Mouse (Mus musculus) stomach, embryonic 15.5 days (tissue): ENCODE results near the gene Metap1. TPM values are rescaled to one million over a fixed set of nuclear protein-coding genes. Genes with fewer than 3 reads are reported as not detected.
"Not testable (repeated sequence)": the region's sequence is repeated elsewhere in the genome, so short reads cannot be mapped to it uniquely, and the experiment has no call there.

Experiments used
- ATAC-seq: fragments of 200-750 bp; cut with Nextera tagmentation; 2 replicates; pipeline ENCODE4 v1.8.0; 2017; ENCODE audit warnings: low read depth, moderate number of reproducible peaks, moderate TSS enrichment; ENCODE audit not compliant: insufficient read depth, low FRiP score
- H3K27ac ChIP-seq: fragments of 300-500 bp; sonication (generic); 2 replicates; pipeline ENCODE4 v1.5.1; 2015; ENCODE audit warnings: mild to moderate bottlenecking, inconsistent platforms
- H3K27me3 ChIP-seq: fragments of 300-500 bp; sonication (generic); replicated peaks from 2 replicates; pipeline ENCODE4 v1.6.1; 2015; ENCODE audit warnings: inconsistent platforms
- H3K36me3 ChIP-seq: fragments of 300-500 bp; sonication (generic); 2 replicates; pipeline ENCODE4 v1.6.1; 2015; ENCODE audit warnings: inconsistent platforms
- H3K4me1 ChIP-seq: fragments of 300-500 bp; sonication (generic); 2 replicates; pipeline ENCODE4 v1.6.1; 2015; ENCODE audit warnings: inconsistent platforms
- H3K4me2 ChIP-seq: fragments of 300-500 bp; sonication (generic); 2 replicates; pipeline ENCODE4 v1.6.1; 2015; ENCODE audit warnings: mild to moderate bottlenecking, inconsistent platforms
- H3K4me3 ChIP-seq: fragments of 300-500 bp; sonication (generic); replicated peaks from 2 replicates; pipeline ENCODE4 v1.5.1; 2015; ENCODE audit warnings: inconsistent platforms
- H3K9ac ChIP-seq: fragments of 300-500 bp; sonication (generic); 2 replicates; pipeline ENCODE4 v1.6.1; 2015; ENCODE audit warnings: inconsistent platforms
- H3K9me3 ChIP-seq: fragments of 300-500 bp; sonication (generic); 2 replicates; pipeline ENCODE4 v1.6.1; 2016; ENCODE audit warnings: inconsistent platforms
- WGBS: fragments of 180-500 bp; shearing (Covaris S2); methylation state at CpG from one replicate; pipeline ENCODE4 v1.1.7; 2015; 5-methylcytosine and 5-hydroxymethylcytosine counted together
- polyA plus RNA-seq: library from polyadenylated mRNA; unstranded; fragments of >200 nt; fragmentation: Nextera tagmentation; extraction: Ambion mirVana; gene quantifications from 2 replicates; pipeline ENCODE4 v1.2.1, GENCODE M21; 2015

The Metap1 gene
- polyA plus RNA-seq, 1 experiment from 2014 or later: 46.1 TPM

- Histone ChIP-seq H3K27ac (no peak overlapping the region), H3K4me3 (no peak overlapping the region), H3K9me3 (no peaks in the 10 kb centered on the region), H3K36me3 (no peaks in the 10 kb centered on the region), H3K4me1 (no peaks in the 10 kb centered on the region), H3K27me3 (no peaks in the 10 kb centered on the region), H3K4me2 (no peak overlapping the region), H3K9ac (no peak overlapping the region)
- no peak for ATAC-seq
- 76% methylated on average over 11 of the region's 11 CpGs for WGBS
Measured at GRCm38 (mm10) chr3:138495166-138496145, 6.1 kb upstream of the Metap1 start.

GRCm38 (mm10) chr3:138494565-138494964 is 5.2 kb upstream of the Metap1 start:
- Histone ChIP-seq H3K27me3 (no peaks in the 10 kb centered on the region), H3K27ac (no peak overlapping the region), H3K9me3 (no peaks in the 10 kb centered on the region), H3K4me2 (no peak overlapping the region), H3K4me3 (no peak overlapping the region), H3K9ac (no peak overlapping the region), H3K4me1 (no peaks in the 10 kb centered on the region), H3K36me3 (no peaks in the 10 kb centered on the region)
- 24% methylated on average over 1 of the region's 1 CpGs for WGBS
- no peak for ATAC-seq

GRCm38 (mm10) chr3:138493668-138494067 is 4.4 kb upstream of the Metap1 start:
- H3K4me2 ChIP-seq: no peak overlapping the region
- 73% methylated on average over 3 of the region's 3 CpGs for WGBS
- H3K9me3 ChIP-seq: no peaks in the 10 kb centered on the region
- H3K9ac ChIP-seq: no peak overlapping the region
- no peak overlapping the region for H3K27ac ChIP-seq
- H3K4me1 ChIP-seq: no peaks in the 10 kb centered on the region
- ATAC-seq: no peak
- H3K27me3 ChIP-seq: no peaks in the 10 kb centered on the region
- H3K4me3 ChIP-seq: no peak overlapping the region
- H3K36me3 ChIP-seq: no peaks in the 10 kb centered on the region

- no peak for ATAC-seq
- H3K9ac ChIP-seq: peak overlapping the region; percentile 46; the same call in 1 of the 2 replicates
Measured at GRCm38 (mm10) chr3:138490034-138490337, 671 bp upstream of the Metap1 start.

GRCm38 (mm10) chr3:138488584-138489326 is 560 bp downstream of the Metap1 start:
- H3K36me3 ChIP-seq: peaks cover 13% of the 10 kb centered on the region; the same call in 1 of the 2 replicates
- H3K27me3 ChIP-seq: no peaks in the 10 kb centered on the region
- ATAC-seq: peak; percentile 63
- peak overlapping the region; percentile 65 for H3K4me2 ChIP-seq
- peak overlapping the region; percentile 82 for H3K27ac ChIP-seq
- peak overlapping the region; percentile 62 for H3K4me3 ChIP-seq
- H3K4me1 ChIP-seq: no peaks in the 10 kb centered on the region
- peak overlapping the region; percentile 76 for H3K9ac ChIP-seq
- no peaks in the 10 kb centered on the region for H3K9me3 ChIP-seq
- under 1% methylated on average over 61 of the region's 61 CpGs for WGBS

More at GRCm38 (mm10) chr3:138490034-138490337, 671 bp upstream of the Metap1 start:
- no peaks in the 10 kb centered on the region for H3K9me3 ChIP-seq
- H3K27me3 ChIP-seq: no peaks in the 10 kb centered on the region
- H3K36me3 ChIP-seq: 0 out of 2 replicates have a peak, but pooled peaks cover 5% of the 10 kb centered on the region
- peak overlapping the region; percentile 55 for H3K4me2 ChIP-seq
- peak overlapping the region; percentile 59; the same call in 1 of the 2 replicates for H3K27ac ChIP-seq
- 16% methylated on average over 6 of the region's 6 CpGs for WGBS
- peak overlapping the region; percentile 62 for H3K4me3 ChIP-seq
- H3K4me1 ChIP-seq: no peaks in the 10 kb centered on the region

- Histone ChIP-seq H3K4me1 (0 out of 2 replicates have a peak, but pooled peaks cover 3% of the 10 kb centered on the region), H3K36me3 (peaks cover 19% of the 10 kb centered on the region; the same call in 1 of the 2 replicates), H3K4me3 (no peak overlapping the region), H3K9ac (no peak overlapping the region), H3K4me2 (no peak overlapping the region), H3K27ac (no peak overlapping the region), H3K27me3 (no peaks in the 10 kb centered on the region), H3K9me3 (no peaks in the 10 kb centered on the region)
- 59% methylated on average over 2 of the region's 2 CpGs for WGBS
- no peak for ATAC-seq
Measured at GRCm38 (mm10) chr3:138483240-138483639, 6.1 kb downstream of the Metap1 start.

- H3K36me3 ChIP-seq: peaks cover 17% of the 10 kb centered on the region; the same call in 1 of the 2 replicates
- H3K27me3 ChIP-seq: no peaks in the 10 kb centered on the region
- H3K4me2 ChIP-seq: no peak overlapping the region
- H3K4me1 ChIP-seq: 0 out of 2 replicates have a peak, but pooled peaks cover 3% of the 10 kb centered on the region
- H3K9me3 ChIP-seq: no peaks in the 10 kb centered on the region
- H3K27ac ChIP-seq: no peak overlapping the region
- WGBS: 65% methylated on average over 14 of the region's 14 CpGs
- no peak overlapping the region for H3K4me3 ChIP-seq
- no peak for ATAC-seq
- H3K9ac ChIP-seq: no peak overlapping the region
Measured at GRCm38 (mm10) chr3:138481526-138482284, 7.6 kb downstream of the Metap1 start.

- no peaks in the 10 kb centered on the region for H3K9me3 ChIP-seq
- WGBS: 94% methylated on average over 8 of the region's 8 CpGs
- ATAC-seq: no peak
- H3K4me1 ChIP-seq: 0 out of 2 replicates have a peak, but pooled peaks cover 3% of the 10 kb centered on the region
- H3K36me3 ChIP-seq: peaks cover 9% of the 10 kb centered on the region; the same call in 1 of the 2 replicates
- H3K27ac ChIP-seq: no peak overlapping the region
- no peak overlapping the region for H3K4me3 ChIP-seq
- no peaks in the 10 kb centered on the region for H3K27me3 ChIP-seq
- H3K4me2 ChIP-seq: no peak overlapping the region
- H3K9ac ChIP-seq: no peak overlapping the region
Measured at GRCm38 (mm10) chr3:138479489-138479888, 9.8 kb downstream of the Metap1 start.

- Histone ChIP-seq H3K27me3 (no peaks in the 10 kb centered on the region), H3K36me3 (peaks cover 33% of the 10 kb centered on the region), H3K9me3 (no peaks in the 10 kb centered on the region), H3K4me3 (no peak overlapping the region), H3K9ac (no peak overlapping the region), H3K4me1 (no peaks in the 10 kb centered on the region), H3K4me2 (no peak overlapping the region), H3K27ac (no peak overlapping the region)
- ATAC-seq: no peak
- WGBS: 88% methylated on average over 3 of the region's 3 CpGs
Measured at GRCm38 (mm10) chr3:138471066-138471465, 18.2 kb downstream of the Metap1 start.

GRCm38 (mm10) chr3:138466656-138467055 is 22.7 kb downstream of the Metap1 start:
- not testable (repeated sequence) for H3K9me3 ChIP-seq, H3K4me1 ChIP-seq, H3K9ac ChIP-seq, ATAC-seq, H3K27me3 ChIP-seq, H3K4me2 ChIP-seq, H3K27ac ChIP-seq, H3K4me3 ChIP-seq
- H3K36me3 ChIP-seq: peaks cover 50% of the 10 kb centered on the region
- 100% methylated on average over 1 of the region's 1 CpGs for WGBS

GRCm38 (mm10) chr3:138464573-138465147 is 24.7 kb downstream of the Metap1 start:
- no peak overlapping the region for H3K9ac ChIP-seq
- H3K36me3 ChIP-seq: peaks cover 46% of the 10 kb centered on the region
- H3K4me2 ChIP-seq: no peak overlapping the region
- no peak overlapping the region for H3K27ac ChIP-seq
- no peaks in the 10 kb centered on the region for H3K4me1 ChIP-seq
- H3K9me3 ChIP-seq: no peaks in the 10 kb centered on the region
- H3K4me3 ChIP-seq: no peak overlapping the region
- no peaks in the 10 kb centered on the region for H3K27me3 ChIP-seq
- 74% methylated on average over 16 of the region's 16 CpGs for WGBS
- no peak for ATAC-seq
